Mouse (Mus musculus): Measurements from ENCODE around the gene Slc36a2.
A peak's percentile ranks its signal among the peaks of the same experiment; 100 is the strongest.

Gene Slc36a2

DNA sequence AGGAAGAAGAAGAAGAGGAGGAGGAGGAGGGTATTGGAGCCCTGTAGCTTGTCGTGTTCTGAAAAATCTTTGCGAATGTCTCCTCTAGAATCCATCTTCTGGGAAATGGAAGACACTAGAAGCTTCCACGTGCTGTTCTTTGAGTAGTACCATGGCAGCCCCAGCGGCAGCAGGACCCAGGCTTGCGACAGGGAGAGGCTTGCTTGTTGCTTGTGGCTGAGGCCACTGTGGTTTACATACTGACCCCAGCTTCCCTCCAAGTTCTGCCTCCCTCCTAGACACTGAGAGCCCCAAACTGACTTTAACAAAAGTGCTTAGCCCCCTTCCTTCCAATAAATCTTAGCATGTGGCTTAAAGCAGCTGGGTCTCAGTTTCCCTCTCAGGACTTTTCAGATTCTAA, 631 bp downstream of the Slc36a2 start:
- DNase-seq (ENCODE audit: low spot score) = no peak

DNA sequence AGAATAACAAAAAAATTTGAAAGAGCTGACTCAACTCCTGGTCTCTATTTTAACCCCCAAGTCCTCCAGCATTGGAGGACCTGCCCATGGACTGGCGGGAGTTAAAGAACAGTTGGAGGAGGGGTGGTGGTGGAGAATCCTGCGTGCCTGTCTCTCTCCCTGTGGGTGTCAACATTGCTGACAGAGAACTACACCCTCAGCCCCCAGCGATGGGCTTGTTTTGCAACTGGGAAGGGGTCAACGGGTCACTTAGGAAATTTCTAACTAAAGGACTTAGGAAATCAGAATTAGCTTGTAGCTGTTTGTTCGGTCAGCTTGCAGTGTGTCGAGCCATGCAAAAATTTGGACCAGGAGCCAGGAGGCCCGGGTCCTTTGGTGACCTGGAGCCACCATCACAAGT, 1.8 kb downstream of the Slc36a2 start:
- no peak for DNase-seq (ENCODE audit: low spot score)

DNA sequence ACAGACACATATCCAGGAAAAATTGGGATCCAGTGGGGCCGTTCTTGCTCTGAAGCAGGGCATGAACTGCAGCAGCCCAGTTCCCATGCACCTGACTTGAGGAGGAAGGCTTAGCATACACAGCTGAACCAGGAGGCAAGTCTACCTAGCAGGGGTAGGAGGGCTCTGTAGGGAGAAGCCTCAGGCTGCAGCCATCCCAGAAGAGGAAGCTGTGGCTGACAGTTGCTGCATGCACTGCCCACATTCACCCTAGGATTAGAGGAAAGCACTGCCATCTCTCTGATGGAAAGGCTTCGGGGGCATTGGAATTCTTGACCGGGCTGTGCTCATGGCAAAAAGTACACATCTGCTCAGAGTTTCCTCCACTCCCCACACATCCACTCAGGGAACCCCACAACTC, 5.0 kb downstream of the Slc36a2 start:
- DNase-seq (ENCODE audit: low spot score) = no peak

DNA sequence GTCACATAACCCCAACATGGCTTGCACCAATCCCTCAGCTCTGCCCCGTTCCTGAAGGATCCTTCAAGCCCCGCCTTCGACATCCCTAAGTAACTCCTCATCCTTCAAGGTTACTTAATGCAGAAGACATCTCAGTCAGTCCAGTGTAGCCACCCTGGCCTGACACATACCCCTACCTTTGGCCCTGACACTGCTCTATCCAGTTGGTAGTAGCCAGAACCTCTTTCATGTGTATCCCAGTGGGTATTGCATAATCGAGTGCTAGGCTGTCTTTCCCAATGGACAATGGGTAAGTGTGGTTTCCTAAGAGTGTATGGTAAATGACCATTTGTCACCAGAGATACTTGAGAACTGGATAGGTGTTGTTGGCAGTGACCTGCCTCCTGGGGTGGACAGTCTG, 6.0 kb downstream of the Slc36a2 start:
- DNase-seq (ENCODE audit: low spot score) = no peak

DNA sequence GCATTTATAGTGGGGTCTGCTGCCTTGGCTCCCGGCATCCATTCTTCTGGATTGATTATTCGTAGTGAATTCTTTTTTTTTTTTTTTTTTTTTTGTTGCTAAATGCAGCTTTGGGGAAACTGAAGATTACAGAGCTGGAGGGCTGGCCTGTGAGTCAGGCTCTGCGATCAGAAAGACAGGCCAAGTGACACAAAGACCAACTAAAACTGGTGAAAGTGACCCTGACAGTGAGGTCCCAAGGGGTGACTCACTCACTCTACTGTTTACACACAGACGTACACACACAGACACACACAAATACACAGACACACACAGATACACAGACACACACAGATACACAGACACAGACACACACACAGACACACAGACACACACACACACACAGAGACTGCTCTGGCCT, 14.4 kb downstream of the Slc36a2 start:
- no peak for DNase-seq (ENCODE audit: low spot score)

DNA sequence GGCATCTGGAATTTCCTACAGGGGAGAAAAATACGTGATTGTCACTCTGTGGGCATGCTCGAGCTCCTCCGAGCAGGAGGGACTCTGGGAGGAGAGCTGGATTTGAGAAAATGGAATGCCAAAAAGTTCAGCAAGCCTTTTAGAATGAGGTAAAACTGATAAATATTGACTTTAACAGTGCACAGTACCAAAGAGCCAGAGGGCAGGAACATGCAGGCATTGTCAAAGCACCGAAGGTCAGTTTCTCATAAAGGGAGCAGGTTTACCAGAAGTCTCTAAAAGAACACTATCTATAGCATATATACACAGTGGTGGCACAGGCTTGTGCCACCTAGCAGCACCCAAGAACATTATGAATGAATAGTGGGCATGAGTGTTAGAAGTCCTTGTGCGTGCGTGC, 16.0 kb downstream of the Slc36a2 start:
- no peak for DNase-seq (ENCODE audit: low spot score)

DNA sequence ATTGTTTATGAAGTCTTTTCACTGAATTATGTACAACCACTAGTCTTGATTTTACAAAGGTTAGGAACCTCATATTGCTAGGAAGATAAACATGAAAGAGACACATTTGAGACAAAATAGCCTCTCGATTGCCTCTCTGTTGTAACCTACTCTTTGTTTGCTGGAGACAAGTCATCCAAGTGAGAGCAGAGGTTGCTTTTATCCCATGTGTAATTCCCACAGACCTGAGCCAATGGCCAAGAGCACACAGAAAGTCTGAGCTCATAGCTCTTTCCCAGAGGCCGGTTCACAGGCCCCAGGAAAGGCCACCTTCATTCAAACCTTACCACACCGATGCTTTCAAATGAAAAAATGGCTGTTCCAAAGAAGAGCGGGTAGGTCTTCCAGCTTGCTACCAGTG, 16.4 kb downstream of the Slc36a2 start:
- no peak for DNase-seq (ENCODE audit: low spot score)

DNA sequence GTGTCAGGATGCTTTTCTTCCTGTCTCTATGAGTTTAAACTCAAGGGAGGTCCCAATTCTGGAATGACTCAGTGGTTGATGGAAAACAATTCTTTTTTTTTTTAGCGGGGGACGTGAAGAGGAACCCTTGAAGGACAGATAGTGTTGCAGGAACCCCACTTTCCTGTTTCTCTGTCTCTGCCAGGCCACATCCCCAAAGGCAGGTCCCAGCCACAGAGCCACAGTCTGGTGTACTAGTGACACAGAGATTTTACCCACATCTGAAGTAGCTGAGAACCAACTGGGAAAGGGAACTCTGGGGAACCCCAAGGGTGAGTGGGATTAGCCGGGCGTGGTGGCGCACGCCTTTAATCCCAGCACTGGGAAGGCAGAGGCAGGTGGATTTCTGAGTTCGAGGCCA, 19.1 kb downstream of the Slc36a2 start:
- no peak for DNase-seq (ENCODE audit: low spot score)

DNA sequence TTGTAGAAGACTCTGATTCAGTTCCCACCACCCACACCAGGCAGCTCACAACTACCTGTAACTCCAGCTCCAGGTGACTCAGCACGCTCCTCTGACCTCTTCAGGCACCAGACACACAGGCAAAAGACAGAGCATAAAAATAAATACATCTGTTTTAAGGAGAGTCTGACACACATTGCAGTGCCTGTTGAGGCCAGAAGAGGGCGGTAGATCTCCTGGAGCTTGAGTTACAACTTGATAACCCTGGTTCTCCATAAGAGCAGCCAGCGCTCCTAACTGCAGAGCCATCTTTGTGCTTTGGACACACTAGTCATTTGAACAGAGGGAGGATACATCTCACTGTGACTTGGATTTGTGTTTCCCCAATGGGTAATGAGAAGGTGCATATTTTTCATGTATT, 20.2 kb downstream of the Slc36a2 start:
- no peak for DNase-seq (ENCODE audit: low spot score)

DNA sequence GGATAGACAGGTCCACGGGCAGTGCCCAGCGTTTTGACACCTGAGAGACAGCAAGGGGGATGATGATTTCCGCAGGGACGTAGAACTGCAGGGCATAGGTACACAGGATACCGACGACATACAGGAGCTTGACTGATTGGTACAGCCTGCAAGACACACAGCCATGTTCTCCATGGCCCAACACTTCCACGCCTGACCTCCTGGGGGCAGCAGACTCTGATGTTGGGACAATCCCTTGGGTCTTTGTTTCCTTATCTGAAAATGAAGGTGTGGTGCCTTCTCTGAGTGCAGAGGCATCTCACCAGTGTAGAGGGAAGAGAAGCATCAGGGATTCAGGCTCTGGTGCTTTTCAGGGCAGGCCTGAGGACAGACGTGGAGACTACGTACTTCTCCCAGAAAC, 22.2 kb downstream of the Slc36a2 start:
- peak; percentile 61 for DNase-seq (ENCODE audit: low spot score)

DNA sequence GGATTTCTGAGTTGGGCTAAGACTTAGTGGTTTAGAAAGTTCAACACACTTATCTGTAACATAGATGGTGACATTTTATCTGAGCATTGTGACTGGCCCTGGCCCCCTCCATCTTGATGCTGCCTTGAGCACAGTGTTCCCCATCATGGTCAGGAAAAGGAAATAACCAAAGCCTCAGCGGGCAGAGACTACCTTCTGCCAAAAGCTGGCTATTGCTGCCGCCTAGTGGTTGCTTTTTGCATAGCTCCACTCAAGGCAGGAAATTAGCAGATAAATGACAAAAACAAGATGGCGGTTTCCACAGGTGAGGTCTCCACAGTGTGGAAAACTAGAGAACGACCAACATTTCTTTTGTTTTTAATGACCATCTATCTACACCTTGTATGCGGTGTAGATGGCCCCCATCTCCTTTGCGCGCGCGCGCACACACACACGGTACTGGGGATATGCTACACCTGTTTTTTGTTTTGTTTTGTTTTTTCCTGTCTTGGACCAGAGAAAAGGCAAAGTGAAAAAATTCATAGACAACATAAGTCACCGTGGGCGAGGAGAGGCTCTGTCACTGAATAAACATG, 26.0 kb downstream of the Slc36a2 start:
- DNase-seq (ENCODE audit: low spot score) = peak; percentile 76

DNA sequence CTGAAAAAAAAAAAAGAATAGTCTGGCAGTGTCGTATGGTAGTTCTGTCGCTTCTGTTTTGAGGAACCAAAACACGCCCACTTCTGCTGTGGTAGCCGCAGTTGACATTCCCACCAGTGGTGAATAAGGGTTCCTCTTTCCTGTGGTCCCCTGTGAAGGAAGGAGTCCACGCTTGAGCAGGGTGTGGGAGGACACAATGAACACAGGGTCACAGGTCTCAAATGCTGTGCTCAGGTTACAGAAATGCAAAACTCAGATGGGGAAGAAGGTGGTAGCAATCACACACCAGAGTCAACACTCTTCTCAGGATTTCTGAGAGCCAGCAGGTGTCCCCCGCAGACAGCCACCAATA, 29.8 kb downstream of the Slc36a2 start:
- no peak for DNase-seq (ENCODE audit: low spot score)

DNA sequence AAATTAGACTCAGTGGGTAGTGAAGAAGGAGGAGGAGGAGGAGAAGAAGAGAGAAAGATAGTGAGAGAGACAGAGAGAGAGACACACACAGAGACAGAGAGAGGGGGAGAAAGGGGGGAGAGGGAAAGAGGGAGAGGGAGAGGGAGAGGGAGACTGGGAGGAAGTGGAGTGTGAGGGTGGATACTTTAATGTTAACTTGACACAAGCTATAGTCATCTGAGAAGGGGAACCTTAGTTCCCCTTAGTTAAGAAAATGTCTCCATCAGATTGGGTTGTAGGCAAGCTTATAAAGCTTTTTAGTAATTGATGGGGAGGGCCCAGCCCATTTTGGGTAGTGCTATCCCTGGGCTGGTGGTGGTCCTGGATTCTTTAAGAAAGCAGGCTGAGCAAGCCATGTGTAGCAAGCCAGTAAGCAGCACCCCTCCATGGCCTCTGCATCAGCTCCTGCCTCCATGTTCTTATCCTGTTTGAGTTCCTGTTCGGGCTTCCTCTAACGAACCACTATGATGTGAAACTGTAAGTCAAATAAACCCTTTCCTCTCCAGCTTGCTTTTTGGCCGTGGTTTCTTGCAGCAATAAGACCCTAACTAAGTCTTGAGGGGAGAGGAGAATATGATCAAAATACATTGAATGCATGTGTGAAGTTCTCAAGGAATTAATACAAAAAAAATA, 30.3 kb downstream of the Slc36a2 start:
- no peak for DNase-seq (ENCODE audit: low spot score)

DNA sequence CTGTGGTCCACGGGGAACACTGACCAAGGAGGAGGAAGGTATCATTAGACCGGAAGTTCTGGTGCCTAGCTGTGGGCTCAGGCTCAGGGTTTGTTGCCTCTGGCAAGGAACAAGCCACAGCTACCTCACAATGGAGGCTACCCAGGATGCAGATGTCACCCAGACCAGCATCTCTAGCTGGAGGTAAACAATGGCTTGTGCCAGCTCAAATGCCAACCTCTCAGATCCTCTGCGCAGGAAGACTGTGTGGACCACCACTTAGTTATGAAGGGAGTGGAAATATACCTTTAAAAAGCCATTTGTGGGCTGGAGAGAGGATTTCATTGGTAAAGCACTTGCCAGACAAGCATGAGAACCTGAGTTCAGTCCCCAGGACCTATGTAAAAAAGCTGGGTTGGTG, 33.3 kb downstream of the Slc36a2 start, which contains the start of gene Slc36a3:
Slc36a3 (minus strand) TSS at position 101 of the 400 bp plus-strand sequence.
- DNase-seq (ENCODE audit: low spot score) = no peak

DNA sequence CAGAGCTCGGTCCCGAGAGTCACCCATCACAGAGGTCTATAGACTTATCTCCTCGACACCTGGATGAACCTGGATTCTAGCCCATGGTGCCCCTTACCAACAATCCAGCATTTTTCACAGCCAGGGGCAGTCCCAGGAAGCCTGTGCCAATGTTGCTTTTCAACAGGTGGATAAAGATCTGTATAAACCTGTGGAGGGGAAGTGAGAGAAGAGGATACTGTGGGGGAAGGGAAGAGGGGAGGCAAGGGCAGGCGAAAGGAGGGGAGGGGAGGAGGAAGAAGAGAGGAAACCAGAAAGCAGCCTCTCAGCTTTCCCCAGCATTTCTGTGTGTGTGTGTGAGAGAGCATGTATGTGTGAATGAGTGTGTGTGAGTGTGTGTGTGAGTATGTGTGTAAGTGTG, 36.4 kb downstream of the Slc36a2 start:
- DNase-seq (ENCODE audit: low spot score) = no peak

DNA sequence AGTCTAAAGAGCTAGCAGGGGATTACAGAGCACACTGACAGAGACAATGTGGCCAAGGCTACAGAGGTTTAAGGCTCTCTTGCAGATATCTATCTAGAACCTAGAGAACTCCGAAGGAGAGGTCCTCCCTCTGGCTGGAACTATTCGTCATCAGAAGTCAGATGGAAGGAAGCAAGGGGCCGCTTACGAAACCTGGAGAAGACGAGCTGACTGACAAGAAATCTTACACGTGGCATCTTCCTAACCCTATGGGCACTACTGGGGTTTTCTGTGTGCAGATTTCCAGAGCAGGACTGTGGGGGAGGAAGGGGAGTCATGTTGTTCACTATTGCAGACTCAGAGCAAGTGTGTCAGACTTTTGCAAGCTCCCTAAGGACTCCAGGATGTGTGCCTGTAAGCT, 37.5 kb downstream of the Slc36a2 start:
- DNase-seq (ENCODE audit: low spot score) = no peak

DNA sequence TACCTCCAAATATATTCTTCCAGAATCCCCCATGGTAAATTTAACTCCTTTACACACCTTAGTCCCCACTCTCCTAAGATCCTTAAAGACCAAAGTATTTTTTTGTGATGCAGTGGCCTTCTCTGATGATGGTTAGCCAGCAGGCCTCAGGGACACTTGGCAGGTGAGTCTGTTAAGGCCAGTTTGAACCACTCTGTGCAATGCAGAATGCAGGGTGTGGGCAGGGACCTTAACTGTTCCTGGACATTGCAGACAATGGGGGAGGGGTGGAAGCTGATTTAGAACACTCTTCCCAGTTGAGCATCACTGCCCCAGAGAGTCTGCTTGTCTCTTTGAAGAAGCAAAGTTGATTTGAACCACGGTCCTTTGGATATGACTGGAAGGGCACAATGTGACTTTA, 38.0 kb downstream of the Slc36a2 start:
- no peak for DNase-seq (ENCODE audit: low spot score)

DNA sequence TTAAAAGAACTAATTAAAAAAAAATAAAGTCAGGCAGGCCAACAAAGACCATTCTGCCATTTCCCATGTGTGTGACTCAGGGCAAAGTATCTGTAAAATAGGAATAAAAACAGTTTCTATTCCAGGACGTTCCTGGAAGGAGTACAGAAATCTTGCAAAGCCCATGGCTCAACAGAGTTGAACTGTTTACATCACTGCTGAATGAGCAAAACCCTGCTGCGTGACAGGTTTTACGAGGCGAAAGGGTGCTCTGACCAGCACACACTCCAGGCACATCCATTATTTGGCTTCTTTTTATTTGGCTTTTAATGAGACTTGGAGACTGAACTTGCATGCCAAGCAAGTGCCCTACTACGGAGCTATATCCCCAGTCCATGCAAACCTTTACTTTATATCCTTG, 40.9 kb downstream of the Slc36a2 start:
- no peak for DNase-seq (ENCODE audit: low spot score)

DNA sequence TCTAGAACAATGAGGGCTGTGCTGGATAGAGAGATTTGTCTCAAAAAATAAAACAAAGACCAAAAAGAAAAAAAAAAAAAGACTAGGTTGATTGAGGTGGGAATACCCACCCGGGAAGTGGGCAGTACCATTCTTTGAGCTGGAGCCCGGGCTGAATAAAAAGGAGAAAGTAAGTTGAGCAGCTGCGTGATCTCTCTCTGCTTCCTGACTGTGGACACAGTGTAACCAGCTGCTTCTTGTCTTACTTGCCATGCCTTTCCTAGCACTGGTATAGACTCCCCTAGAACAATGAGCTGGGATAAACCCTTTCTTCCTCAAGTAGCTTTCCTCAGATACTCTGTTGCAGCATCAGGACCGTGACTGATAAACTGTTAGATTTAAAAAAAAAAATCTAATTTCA, 43.4 kb downstream of the Slc36a2 start:
- no peak for DNase-seq (ENCODE audit: low spot score)

DNA sequence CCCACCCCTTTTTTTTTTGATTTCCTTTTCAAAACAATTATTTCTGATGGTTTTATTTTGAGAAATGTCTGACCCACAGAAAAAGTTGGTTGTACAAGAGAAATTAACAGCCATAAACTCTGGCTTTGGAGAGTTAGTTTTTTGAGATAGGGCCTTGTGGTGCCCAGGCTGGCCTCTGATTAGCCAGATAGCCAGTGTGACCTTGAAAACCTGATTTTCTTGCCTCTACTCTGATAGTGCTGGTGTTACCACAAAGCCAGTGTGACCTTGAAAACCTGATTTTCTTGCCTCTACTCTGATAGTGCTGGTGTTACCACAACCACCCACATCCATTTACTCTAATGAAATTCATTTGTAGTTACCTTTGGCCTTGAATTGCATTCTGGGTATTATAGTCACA, 47.2 kb downstream of the Slc36a2 start:
- no peak for DNase-seq (ENCODE audit: low spot score)

DNA sequence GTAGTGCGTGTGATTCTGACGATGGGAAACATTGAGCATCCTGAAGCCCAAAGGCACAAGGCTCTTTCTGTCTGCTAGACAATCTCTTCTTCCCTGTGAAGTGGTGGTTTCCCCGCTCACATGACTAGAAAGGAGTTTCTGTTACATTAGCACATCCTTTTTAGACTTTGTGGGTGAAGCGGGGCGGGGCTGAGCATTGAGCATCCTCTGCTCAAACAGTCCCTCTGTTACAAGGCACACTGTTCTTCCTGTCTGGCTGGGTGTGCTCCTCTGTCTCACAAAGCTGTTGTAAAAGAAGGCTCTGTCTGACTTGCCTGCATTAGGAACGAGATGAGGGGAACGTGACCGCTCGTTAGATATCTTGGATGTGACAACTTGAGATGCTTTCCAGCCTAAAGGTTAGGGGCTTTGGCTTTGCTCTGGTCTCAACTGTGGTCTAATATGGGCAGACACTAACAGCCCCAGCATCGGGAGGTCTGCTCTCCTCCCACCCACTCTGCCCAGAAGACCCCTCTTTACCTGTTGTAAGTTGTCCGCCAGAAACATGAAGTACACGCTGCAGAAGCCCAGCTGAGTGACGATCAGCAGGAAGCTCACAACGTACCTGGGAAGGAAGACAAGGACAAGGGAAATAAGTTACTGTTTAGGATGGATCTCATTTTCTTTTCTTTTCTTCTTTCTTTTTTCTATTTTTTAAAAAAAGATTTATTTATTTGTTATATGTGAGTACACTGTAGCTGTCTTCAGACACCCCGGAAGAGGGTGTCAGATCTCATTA, 47.9 kb downstream of the Slc36a2 start:
- no peak for DNase-seq (ENCODE audit: low spot score)

DNA sequence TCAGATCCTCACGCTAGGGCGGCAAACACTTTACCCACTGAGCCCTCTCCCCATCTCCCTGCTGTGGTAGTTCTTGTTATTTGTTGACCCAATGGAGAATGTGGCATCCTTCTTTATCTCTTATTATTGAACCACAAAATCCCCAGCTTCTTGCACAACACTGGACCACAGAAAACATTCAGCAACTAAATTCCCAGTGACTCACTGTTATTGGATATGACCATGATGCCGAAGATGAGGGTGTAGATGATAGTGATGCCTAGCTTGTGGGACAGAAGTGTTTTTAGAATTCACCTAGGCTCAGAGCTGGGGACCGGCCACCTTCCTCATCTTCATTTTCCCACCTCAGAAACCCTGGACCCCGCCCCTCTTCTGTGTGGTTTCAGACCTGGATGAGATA, 50.0 kb downstream of the Slc36a2 start:
- DNase-seq (ENCODE audit: low spot score) = no peak

DNA sequence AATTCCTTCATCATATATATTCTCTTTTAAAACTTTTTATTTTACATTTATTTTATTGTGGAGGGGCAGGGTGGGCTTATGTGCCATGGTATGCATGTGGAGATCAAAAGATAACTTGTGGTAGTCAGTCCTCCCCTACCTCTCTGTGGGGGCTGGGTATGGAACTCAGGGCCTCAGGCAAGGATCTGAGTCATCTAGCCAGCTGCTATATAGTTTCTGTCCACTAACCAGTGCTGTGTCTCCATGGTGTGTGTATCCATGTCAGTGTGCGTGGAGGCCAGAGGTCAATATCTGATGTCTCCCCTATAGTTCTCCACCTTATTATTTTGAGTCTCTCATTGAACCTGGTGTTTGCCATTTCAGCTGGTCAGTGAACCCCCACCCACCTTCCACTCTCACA, 50.5 kb downstream of the Slc36a2 start:
- no peak for DNase-seq (ENCODE audit: low spot score)

DNA sequence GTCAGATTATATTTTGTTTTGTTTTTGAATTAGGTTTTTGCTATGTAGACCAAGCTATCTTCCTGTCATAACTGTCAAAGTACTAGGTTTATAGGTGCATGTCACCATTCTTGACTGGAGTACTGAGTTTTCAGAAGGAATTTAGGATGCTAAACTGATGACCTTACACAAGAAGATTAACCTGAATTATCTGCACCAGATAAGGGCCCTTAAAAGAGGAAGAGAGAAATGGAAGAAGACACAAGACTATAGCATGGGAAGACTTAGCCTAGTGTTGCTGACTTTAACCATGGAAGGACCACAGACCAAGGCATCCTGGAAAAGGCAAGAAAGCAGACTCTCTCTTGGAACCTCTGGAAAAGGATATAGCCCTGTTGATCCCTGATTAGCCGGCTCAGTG, 51.7 kb downstream of the Slc36a2 start:
- DNase-seq (ENCODE audit: low spot score) = no peak
